Mouse (Mus musculus) liver, embryonic 15.5 days (tissue): ENCODE results near the gene Tmem106a. TPM values are rescaled to one million over a fixed set of nuclear protein-coding genes. Genes with fewer than 3 reads are reported as not detected.

Experiments used
- polyA plus RNA-seq: library from polyadenylated mRNA; unstranded; fragments of >200 nt; fragmentation: Nextera tagmentation; extraction: Ambion mirVana; gene quantifications from 2 replicates; pipeline ENCODE4 v1.2.1, GENCODE M21; 2015

Gene Tmem106a
- polyA plus RNA-seq, 1 experiment from 2014 or later, result 7.7 TPM

Other genes starting within 250 kb of the Tmem106a start
- gene G6pc, start 214.7 kb upstream of the Tmem106a start, polyA plus RNA-seq, result not detected in 2 replicates
- gene Aarsd1, start 164.6 kb upstream of the Tmem106a start, polyA plus RNA-seq, result 37.2 and 37.3 TPM in 2 replicates
- 2.1 and 3.1 TPM in 2 replicates for gene Gm27029, start 157.4 kb upstream of the Tmem106a start, polyA plus RNA-seq
- 5.7 TPM in 2 replicates for gene Rundc1, start 157.2 kb upstream of the Tmem106a start, polyA plus RNA-seq
- 1.3 and 1.4 TPM in 2 replicates for gene Ptges3l, start 156.9 kb upstream of the Tmem106a start, polyA plus RNA-seq
- 149 and 195 TPM in 2 replicates for gene Rpl27, start 139.9 kb upstream of the Tmem106a start, polyA plus RNA-seq
- gene Ifi35, start 133.8 kb upstream of the Tmem106a start, polyA plus RNA-seq, result 29.6 and 30.4 TPM in 2 replicates
- gene Rnd2, start 117.2 kb upstream of the Tmem106a start, polyA plus RNA-seq, result 2.0 and 2.1 TPM in 2 replicates
- gene Vat1, start 116.0 kb upstream of the Tmem106a start, polyA plus RNA-seq, result 10.0 and 10.8 TPM in 2 replicates
- gene Brca1, start 30.3 kb upstream of the Tmem106a start, polyA plus RNA-seq, result 11.5 and 12.5 TPM in 2 replicates
- 39.5 and 49.8 TPM in 2 replicates for gene Nbr1, start 30.1 kb upstream of the Tmem106a start, polyA plus RNA-seq
- 0.16 TPM in 1 of 2 replicates, not detected in the other for gene Gm11634, start 17.0 kb downstream of the Tmem106a start, polyA plus RNA-seq
- gene Rdm1, start 45.0 kb downstream of the Tmem106a start, polyA plus RNA-seq, result 10.7 and 12.1 TPM in 2 replicates
- gene Arl4d, start 83.3 kb downstream of the Tmem106a start, polyA plus RNA-seq, result 0.82 and 0.94 TPM in 2 replicates
- gene Dhx8, start 150.7 kb downstream of the Tmem106a start, polyA plus RNA-seq, result 14.1 and 14.8 TPM in 2 replicates
- 0.13 and 0.15 TPM in 2 replicates for gene Etv4, start 203.1 kb downstream of the Tmem106a start, polyA plus RNA-seq